Mouse (Mus musculus) 3134 (cell line): ENCODE measurements around the gene Th.

Source experiments
- DNase-seq: peaks from one replicate; pipeline ENCODE4 v3.0.0-alpha.2; 2011; ENCODE audit warnings: low spot score; ENCODE audit not compliant: insufficient read length; ENCODE audit errors: extremely low read depth

Th gene

DNA sequence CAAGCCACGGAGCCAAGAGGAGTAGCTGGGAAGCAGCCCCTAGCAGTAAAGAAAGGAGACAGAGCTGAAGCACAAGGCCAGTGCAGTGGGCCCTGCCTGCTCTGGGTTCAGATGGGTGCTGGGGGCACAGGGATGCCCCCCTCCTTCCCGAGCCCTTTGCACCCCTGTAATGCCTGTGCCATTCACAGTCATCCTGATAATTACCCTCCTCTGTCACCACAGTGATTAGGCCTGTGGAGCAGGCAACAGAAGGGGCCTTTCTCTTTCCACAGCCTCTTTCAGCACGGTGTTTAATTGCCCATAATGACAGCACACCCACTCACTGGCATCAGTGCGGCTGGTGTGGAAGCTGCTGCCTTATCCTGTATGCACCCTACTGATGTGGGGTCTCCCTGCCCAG is 28.0 kb downstream of the Th start:
- no peak for DNase-seq

DNA sequence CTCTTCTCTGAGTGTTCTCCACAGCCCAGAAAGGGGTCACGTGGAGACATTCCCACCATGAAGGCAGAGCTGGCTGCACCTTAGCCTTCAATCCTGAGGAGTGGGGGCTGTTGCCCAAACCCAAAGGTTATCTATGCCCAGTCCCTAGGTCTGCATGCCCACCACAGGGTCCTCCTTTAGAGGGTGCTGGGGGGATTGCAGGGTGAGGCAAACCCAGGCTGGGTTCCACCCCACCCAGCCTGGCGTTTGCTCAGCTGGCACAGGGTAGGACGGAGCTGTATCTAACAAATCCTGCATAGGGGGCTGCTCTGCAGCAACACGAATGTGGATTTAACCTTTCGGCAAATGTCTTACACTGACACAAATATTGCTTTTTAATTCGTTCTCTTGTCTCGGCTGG is 29.2 kb downstream of the Th start:
- no peak for DNase-seq

- no peak for DNase-seq
These were observed 31.1 kb downstream of the Th start for GRCm38 (mm10) chr7:142899872-142900271.

DNA sequence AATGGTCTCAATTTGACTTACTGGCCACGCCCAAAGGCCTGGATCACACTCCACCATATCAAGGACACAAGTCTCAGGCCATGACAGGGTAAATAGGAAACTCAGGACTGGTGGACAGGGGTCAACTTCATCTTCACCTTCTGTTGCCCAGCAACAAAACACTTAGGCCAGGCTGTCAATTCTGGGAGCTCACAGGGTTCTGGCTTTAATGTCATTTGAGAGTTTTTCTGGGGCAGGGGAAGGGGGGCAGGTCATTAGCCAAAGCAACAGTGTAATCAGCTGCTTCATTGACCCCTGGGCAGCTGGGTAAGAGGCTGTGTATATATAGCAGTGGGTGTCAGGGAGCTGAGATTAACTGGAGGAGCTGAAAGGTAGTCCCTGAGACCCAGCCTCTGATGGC is 33.5 kb downstream of the Th start:
- DNase-seq, result no peak

- no peak for DNase-seq
These were observed 34.8 kb downstream of the Th start for GRCm38 (mm10) chr7:142895901-142896665.

DNA sequence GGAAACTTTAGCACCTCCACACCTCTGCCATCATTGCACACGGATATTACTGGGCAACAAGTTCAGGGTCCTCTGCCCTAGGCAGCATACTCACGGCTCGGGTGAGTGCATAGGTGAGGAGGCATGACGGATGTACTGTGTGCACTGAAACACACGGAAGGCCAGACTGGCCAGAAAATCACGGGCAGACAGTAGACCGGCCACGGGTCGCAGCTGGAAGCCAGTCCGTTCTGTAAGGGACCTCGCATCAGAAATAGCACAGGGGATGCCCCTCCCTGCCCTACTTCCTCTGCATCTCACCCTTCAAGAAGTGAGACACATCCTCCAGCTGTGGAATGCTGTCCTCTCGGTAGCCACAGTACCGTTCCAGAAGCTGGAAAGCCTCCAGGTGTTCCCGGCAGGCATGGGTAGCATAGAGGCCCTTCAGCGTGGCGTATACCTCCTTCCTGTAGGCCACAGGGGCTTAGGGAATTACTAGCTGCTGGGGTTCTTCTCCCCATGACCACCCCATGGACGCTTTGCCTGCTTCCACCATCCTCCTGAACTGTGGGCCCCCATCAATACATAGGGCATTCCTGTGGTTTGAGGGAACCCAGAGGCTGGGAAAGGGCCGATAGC is 35.6 kb downstream of the Th start:
- no peak for DNase-seq

GRCm38 (mm10) chr7:142894669-142895068 is 36.3 kb downstream of the Th start:
- peak; percentile 43 for DNase-seq

- DNase-seq, result no peak
These were observed 36.9 kb downstream of the Th start for GRCm38 (mm10) chr7:142893721-142894639.

- DNase-seq, result no peak
These were observed 37.6 kb downstream of the Th start for GRCm38 (mm10) chr7:142893296-142893695.

- no peak for DNase-seq
These were observed 61.3 kb downstream of the Th start for GRCm38 (mm10) chr7:142869419-142870163.

- peak; percentile 10 for DNase-seq
These were observed 80.2 kb downstream of the Th start for GRCm38 (mm10) chr7:142850681-142851080.
